Mouse (Mus musculus): ENCODE results near the gene Kras. TPM values are rescaled to one million over a fixed set of nuclear protein-coding genes. Genes with fewer than 3 reads are reported as not detected.

The Kras gene
- polyA plus RNA-seq, 1 experiment from 2014 or later: 41.6 TPM

DNA sequence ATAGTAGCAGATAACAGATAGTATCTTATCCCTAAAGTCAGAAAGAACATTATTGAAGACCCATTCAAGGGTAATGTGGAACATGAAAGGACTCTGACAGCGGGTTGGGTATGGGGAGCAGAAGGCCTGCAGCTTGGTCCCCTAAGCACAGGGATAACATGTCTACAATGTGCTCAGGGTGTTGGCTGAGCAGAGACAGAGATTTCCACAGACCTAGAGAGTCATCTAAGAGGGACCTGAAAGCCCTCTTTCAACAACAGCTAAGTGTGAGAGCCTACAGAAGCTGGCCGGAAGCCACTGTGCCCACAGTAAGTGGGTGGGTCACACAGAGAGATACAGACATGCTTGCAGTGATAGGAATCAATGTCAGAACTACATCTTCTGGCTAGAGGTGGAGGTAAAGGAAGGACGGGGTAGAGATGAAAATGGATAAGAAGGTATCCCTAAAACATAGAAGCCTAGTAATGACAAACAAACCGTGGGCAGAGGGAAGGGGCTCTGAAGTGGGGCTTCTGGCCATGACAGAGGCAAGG lies 19.3 kb upstream of the Kras start:
- Histone ChIP-seq H3K4me3 (ENCODE audit: inconsistent target) (no peak overlapping the region), H3K36me3 (ENCODE audit: inconsistent target) (no peaks in the 10 kb centered on the region), H3K79me2 (ENCODE audit: inconsistent target) (no peaks in the 10 kb centered on the region), H3K27ac (no peak overlapping the region)
- 95% methylated on average over 4 of the region's 4 CpGs for WGBS (ENCODE audit: missing documents)

DNA sequence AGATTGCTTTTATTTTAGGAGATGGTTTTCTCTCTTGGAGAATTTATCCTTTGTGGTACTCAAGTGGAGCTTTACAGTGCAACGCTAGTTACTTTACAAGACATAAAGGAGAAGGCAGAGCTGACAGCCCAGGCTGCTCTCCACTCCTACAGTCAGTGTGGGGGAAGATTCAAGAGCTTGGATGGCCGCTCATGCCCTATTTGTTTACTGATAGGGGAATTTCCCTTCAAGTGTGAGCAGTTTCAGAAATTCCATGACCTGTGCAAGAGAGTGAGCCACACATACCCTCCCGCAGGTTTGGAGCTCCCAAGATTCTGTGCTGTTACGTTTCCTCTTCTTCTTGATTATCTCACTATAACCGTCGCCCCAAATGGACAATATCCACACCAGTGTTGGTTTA lies 17.7 kb upstream of the Kras start:
- H3K4me3 ChIP-seq (ENCODE audit: inconsistent target): no peak overlapping the region
- H3K27ac ChIP-seq: no peak overlapping the region
- H3K36me3 ChIP-seq (ENCODE audit: inconsistent target): no peaks in the 10 kb centered on the region
- no peaks in the 10 kb centered on the region for H3K79me2 ChIP-seq (ENCODE audit: inconsistent target)
- WGBS (ENCODE audit: missing documents): 96% methylated on average over 6 of the region's 6 CpGs

DNA sequence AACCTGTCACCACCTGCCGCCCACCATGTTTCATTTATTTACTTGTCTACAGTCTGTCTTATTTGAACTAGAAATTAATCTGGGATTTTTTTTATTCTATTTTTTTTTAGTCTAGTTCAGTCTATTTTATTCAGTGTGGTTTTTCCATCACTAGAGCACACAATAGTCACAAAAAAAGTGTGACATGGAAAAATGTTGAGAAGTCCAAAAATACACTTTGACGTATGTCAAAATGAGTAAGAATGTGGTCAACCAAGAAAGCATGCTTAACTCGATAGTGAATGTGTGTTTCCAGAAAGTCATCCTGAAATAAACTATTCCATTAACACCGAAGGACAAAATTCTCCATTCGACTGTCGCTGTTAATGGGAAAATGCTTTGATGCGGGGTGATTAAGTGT lies 12.3 kb upstream of the Kras start:
- Histone ChIP-seq H3K27ac (no peak overlapping the region), H3K4me3 (ENCODE audit: inconsistent target) (no peak overlapping the region), H3K79me2 (ENCODE audit: inconsistent target) (no peaks in the 10 kb centered on the region), H3K36me3 (ENCODE audit: inconsistent target) (no peaks in the 10 kb centered on the region)
- WGBS (ENCODE audit: missing documents): 89% methylated on average over 7 of the region's 7 CpGs

DNA sequence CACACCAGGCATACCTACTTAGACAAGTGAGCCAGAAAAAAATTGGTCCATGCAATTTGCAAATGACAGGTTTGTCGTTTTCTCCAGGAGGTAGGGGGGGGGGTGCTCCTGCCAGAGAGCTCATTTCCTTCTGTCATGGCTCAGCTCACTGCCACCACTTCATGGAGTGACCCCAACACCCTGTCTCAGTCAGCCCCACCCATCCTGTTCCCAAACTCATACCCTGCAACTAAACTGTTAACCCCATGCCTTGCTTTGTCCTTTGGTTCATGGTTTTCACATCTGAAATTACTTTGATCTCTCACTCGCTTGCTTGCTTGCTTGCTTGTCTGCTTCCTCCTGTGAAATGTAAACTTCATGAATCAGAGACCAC lies 6.6 kb upstream of the Kras start:
- Histone ChIP-seq H3K27ac (no peak overlapping the region), H3K36me3 (ENCODE audit: inconsistent target) (no peaks in the 10 kb centered on the region), H3K4me3 (ENCODE audit: inconsistent target) (no peak overlapping the region), H3K79me2 (ENCODE audit: inconsistent target) (no peaks in the 10 kb centered on the region)
- 44% methylated on average over 2 of the region's 2 CpGs for WGBS (ENCODE audit: missing documents)

DNA sequence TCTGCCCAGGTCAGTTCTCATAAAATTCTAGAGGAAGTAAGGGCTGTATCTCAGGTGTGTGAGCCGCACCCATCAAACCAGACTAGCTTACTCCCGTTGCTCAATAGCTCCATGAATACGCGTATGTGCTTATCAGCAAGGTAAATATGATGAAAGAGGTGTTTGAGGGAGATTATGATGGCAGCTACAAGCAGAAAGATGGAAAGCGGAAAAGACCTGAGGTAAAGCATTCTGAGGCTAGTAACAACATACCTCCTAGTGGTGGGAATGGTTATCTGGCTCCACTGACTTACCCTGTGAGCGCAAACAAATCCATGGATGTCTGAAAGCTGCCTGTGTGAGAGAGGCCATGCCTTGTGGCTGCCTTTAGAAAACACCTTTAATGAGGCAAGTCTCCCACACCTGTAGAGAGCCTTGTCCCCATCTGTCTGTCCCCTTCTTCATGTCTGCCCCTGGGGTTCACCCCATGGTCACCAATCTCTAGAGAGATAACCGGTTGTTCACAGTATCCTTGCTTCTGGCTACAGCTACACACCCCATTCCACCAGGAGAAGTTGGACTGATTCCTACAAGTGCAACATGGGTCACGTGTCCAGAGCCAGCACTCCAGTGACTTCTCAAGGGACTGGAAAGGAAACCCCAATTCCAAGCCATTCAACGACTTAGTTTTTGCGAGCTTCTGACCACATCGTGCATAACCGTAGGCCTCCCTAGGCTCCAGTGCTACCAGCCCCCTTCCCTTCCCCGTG lies 6.1 kb upstream of the Kras start:
- H3K4me3 ChIP-seq (ENCODE audit: inconsistent target): no peak overlapping the region
- 88% methylated on average over 13 of the region's 13 CpGs for WGBS (ENCODE audit: missing documents)
- no peak overlapping the region for H3K27ac ChIP-seq
- no peaks in the 10 kb centered on the region for H3K36me3 ChIP-seq (ENCODE audit: inconsistent target)
- no peaks in the 10 kb centered on the region for H3K79me2 ChIP-seq (ENCODE audit: inconsistent target)

DNA sequence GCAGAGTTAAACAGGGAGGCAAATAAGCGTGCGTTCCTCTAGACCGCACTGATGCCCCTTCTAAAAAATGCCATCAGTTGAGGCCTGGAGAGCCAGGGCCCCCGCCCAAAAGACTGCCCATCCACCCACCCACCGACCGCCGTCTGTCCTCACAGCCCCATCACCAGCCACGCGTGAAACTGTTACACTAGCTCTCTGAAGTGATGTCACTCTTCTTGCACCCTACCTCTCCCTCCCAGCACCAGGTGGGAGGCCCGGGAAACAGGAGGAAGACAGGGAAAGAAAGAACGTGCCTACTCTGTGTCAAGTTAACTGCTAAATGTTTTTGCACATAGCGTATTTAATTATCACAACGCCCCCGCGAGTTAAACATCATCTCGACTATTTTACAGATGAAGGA lies 781 bp upstream of the Kras start:
- Histone ChIP-seq H3K36me3 (ENCODE audit: inconsistent target) (no peaks in the 10 kb centered on the region), H3K27ac (no peak overlapping the region), H3K79me2 (ENCODE audit: inconsistent target) (peaks cover 37% of the 10 kb centered on the region), H3K4me3 (ENCODE audit: inconsistent target) (peak overlapping the region; percentile 36)
- 43% methylated on average over 16 of the region's 16 CpGs for WGBS (ENCODE audit: missing documents)

DNA sequence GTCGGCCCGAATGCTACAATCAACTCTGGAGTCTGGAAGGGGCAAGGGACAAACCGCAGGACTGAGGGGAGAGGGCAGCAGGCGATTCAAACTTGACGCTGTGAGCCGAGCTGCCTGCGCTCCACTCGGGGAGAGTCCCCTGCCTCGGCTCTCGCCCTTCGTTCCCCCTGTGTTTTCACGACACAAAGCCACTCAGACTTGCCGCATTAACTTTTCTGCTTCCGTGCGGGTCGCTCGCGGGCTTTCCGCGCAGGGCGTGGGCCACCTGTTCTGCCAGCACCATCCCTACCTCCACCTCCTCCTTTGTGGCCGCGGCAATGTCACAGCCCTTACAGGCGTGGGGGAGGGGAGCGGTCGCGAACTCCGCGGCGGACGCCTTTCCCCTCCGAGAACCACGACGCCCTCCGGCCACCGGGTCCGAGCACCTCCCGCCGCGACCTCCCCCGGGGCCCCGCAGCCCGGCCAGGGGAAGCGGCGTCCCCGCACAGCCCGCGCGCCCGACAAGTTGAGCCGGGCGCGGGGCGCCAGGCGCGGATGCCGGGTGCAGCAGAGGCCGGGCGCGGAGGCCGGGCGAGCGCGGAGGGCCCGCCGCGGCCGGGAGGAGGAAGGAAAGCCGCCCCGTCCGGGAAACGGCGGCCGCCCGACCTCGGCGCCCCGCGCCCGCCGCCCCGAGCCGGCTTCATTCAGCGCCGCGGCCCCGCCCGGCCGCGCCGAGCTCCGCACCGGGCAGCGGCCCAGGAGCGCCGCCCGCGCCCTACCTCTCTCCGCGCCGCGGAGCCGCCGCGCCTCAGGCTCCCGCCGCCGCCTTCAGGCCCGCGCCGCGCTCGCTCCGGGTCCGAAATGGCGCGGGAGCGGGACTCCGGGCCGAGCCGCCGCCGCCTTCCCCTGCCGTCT lies 501 bp downstream of the Kras start:
- H3K79me2 ChIP-seq (ENCODE audit: inconsistent target): peaks cover 49% of the 10 kb centered on the region
- H3K4me3 ChIP-seq (ENCODE audit: inconsistent target): peak overlapping the region; percentile 75
- 1% methylated on average over 97 of the region's 124 CpGs for WGBS (ENCODE audit: missing documents)
- no peaks in the 10 kb centered on the region for H3K36me3 ChIP-seq (ENCODE audit: inconsistent target)
- peak overlapping the region; percentile 43 for H3K27ac ChIP-seq

DNA sequence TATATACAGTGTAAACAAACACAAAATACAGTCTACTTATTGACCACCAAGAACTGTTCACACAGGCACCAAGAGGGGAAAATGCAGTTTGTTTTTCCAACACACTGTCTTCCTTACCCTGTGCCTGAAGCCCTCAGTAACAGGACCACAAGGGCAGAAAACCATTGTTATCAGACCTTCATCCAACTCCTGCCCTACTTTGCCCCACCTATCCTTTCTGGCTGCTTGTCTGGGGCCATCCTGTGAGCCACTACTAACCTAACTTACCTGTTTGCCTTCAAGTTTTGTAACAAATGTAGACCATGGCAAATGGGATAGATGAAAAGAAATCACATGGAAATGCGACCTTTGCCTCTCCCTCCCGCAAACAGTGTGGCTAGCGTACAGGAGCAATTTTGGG lies 2.2 kb downstream of the Kras start:
- Histone ChIP-seq H3K79me2 (ENCODE audit: inconsistent target) (peaks cover 66% of the 10 kb centered on the region), H3K4me3 (ENCODE audit: inconsistent target) (no peak overlapping the region), H3K27ac (no peak overlapping the region), H3K36me3 (ENCODE audit: inconsistent target) (no peaks in the 10 kb centered on the region)
- WGBS (ENCODE audit: missing documents): 97% methylated on average over 3 of the region's 3 CpGs

DNA sequence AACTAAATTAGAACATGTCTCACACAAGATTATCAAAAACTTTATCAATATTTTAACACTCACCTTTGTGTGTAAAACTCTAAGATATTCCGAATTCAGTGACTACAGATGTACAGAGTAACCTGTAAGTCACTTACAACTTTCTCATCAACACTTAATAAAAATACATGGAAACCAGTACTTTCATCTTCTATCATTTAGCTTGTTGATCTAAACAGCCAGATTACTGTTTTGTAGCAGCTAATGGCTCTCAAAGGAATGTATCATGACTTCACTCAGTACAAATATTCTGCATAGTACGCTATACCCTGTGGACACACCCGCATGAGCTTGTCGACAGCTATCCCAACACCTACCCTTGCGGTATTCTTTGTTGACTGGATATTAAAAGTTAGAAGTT lies 3.2 kb downstream of the Kras start:
- H3K79me2 ChIP-seq (ENCODE audit: inconsistent target): peaks cover 76% of the 10 kb centered on the region
- H3K4me3 ChIP-seq (ENCODE audit: inconsistent target): no peak overlapping the region
- H3K36me3 ChIP-seq (ENCODE audit: inconsistent target): no peaks in the 10 kb centered on the region
- WGBS (ENCODE audit: missing documents): 99% methylated on average over 5 of the region's 5 CpGs
- H3K27ac ChIP-seq: no peak overlapping the region

DNA sequence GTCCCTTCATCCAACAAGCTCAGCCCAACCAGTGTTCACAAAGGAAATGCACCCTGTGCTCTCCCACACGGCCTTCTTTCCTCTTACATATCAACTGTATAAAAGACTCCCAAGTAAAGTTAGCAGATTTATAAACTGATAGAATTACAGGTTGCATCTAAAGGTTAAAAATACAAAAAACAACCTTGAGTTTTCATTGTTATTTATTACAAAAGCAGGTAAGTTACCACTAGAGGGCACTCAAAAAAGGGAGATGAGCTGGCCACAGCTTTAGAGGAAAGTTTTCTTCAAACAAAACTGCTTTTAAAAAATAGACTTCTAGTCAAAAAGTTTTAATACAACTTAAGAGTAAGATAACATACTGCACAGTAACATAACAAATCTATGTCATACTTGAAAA lies 7.5 kb downstream of the Kras start:
- WGBS (ENCODE audit: missing documents): 33% methylated on average over 1 of the region's 1 CpGs
- no peak overlapping the region for H3K4me3 ChIP-seq (ENCODE audit: inconsistent target)
- peaks cover 6% of the 10 kb centered on the region; the same call in 1 of the 2 replicates for H3K36me3 ChIP-seq (ENCODE audit: inconsistent target)

DNA sequence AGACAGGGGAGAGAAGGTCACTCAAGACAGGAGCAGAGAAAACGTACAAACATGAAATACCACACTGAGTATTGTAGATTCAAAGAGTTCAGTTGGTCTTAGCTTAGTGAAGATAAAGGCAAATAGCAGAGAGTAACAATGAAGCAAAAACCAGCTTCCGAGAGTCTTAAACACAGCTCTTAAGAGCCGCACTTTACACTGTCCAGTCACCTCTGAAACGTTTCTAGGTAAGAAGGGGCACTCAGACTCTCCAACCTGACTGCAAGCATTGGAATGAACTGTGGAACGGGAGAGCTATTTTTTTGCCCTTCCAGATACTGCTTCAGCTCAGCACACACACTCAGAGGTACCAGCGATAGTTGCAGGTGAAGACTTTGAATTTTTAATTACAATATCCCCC lies 9.8 kb downstream of the Kras start:
- Histone ChIP-seq H3K4me3 (ENCODE audit: inconsistent target) (no peak overlapping the region), H3K27ac (no peak overlapping the region), H3K36me3 (ENCODE audit: inconsistent target) (peaks cover 6% of the 10 kb centered on the region; the same call in 1 of the 2 replicates), H3K79me2 (ENCODE audit: inconsistent target) (peaks cover 100% of the 10 kb centered on the region)
- WGBS (ENCODE audit: missing documents): 88% methylated on average over 6 of the region's 6 CpGs

More for the DNA sequence above, 7.5 kb downstream of the Kras start:
- peaks cover 100% of the 10 kb centered on the region for H3K79me2 ChIP-seq (ENCODE audit: inconsistent target)
- H3K27ac ChIP-seq: no peak overlapping the region

DNA sequence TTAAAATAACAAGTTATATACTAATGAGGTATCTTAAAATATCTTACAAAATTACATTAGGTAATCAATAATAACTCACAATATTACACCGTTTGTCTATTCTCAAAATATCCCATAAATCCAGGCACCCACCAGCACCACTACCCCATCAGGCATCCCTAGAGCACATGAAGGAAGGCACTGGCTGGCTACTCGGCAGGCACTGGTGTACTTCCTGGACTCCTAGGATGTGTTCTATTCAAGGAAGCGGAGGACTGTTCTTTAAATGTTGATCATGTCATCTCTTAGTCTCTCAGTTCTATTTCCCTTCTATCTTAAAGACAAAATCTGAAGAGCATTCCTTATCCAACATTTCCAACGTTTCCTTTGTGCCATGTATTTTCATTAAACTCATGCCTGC lies 12.9 kb downstream of the Kras start:
- H3K4me3 ChIP-seq (ENCODE audit: inconsistent target): no peak overlapping the region
- WGBS (ENCODE audit: missing documents): 87% methylated on average over 4 of the region's 4 CpGs
- peaks cover 94% of the 10 kb centered on the region for H3K79me2 ChIP-seq (ENCODE audit: inconsistent target)
- H3K27ac ChIP-seq: no peak overlapping the region
- peaks cover 19% of the 10 kb centered on the region; the same call in 1 of the 2 replicates for H3K36me3 ChIP-seq (ENCODE audit: inconsistent target)

DNA sequence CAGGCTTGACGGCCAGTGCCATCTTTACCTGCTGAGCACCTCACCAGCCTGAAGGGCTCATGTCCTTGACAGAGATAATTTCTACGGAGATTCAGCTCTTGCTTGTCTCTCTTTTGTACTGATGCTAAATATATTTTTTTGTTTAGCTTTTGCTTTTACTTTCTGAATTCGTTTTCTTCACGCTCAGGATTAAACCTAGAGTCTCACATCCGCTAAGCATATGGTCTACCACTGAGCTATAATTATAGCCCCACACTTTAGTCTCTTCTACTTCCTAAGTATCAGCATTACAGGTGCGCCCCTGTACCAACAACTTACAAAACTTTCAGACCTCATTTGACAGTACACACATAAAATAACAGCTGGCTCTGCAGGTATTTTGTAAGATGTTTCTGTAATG lies 14.7 kb downstream of the Kras start:
- 86% methylated on average over 6 of the region's 6 CpGs for WGBS (ENCODE audit: missing documents)
- H3K27ac ChIP-seq: no peak overlapping the region

DNA sequence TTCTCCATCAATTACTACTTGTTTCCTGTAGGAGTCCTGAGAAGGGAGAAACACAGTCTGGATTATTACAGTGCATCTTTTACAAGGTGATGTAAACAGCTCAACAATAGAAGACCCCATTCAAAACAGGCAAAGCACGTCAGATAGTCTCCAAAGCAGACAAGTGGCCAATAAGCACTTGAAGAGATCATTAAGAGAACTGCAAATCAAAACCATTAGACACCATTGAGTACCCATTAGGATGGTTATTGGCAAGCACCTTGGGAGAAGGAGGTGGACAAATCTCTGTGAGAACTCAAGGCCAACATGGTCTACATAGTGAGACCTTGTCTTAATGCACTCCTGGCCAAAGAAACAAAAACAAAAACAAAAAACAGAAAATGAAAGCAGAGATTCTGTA lies 15.6 kb downstream of the Kras start:
- 100% methylated on average over 1 of the region's 1 CpGs for WGBS (ENCODE audit: missing documents)
- H3K27ac ChIP-seq: no peak overlapping the region
- no peak overlapping the region for H3K4me3 ChIP-seq (ENCODE audit: inconsistent target)
- peaks cover 68% of the 10 kb centered on the region for H3K79me2 ChIP-seq (ENCODE audit: inconsistent target)
- peaks cover 31% of the 10 kb centered on the region for H3K36me3 ChIP-seq (ENCODE audit: inconsistent target)

More for the DNA sequence above, 14.7 kb downstream of the Kras start:
- Histone ChIP-seq H3K36me3 (ENCODE audit: inconsistent target) (peaks cover 32% of the 10 kb centered on the region), H3K79me2 (ENCODE audit: inconsistent target) (peaks cover 76% of the 10 kb centered on the region), H3K4me3 (ENCODE audit: inconsistent target) (no peak overlapping the region)

DNA sequence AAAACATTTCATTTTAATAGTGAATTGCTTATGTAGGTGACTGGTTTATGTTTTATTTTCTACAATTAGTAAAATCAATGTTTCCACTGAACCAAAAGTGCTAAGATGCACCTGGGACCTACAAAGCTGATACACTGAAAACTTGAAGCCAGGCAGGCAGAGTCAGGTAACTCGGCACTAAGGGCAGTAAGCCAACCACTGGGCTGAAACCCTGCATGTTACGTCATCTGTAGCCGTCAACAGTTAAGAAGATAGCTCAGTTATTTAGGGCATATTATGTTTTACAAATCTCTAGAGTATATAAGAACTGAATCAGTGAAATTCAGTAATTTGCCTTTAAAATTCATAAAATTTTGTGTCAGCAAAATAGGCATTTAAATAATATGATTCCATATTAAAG lies 23.7 kb downstream of the Kras start:
- 85% methylated on average over 3 of the region's 3 CpGs for WGBS (ENCODE audit: missing documents)
- peaks cover 9% of the 10 kb centered on the region; the same call in 1 of the 2 replicates for H3K79me2 ChIP-seq (ENCODE audit: inconsistent target)
- peaks cover 8% of the 10 kb centered on the region; the same call in 1 of the 2 replicates for H3K36me3 ChIP-seq (ENCODE audit: inconsistent target)
- no peak overlapping the region for H3K27ac ChIP-seq
- no peak overlapping the region for H3K4me3 ChIP-seq (ENCODE audit: inconsistent target)
